24 mouse cellular contexts compared by ENCODE assay signal in the genomic region with DNA sequence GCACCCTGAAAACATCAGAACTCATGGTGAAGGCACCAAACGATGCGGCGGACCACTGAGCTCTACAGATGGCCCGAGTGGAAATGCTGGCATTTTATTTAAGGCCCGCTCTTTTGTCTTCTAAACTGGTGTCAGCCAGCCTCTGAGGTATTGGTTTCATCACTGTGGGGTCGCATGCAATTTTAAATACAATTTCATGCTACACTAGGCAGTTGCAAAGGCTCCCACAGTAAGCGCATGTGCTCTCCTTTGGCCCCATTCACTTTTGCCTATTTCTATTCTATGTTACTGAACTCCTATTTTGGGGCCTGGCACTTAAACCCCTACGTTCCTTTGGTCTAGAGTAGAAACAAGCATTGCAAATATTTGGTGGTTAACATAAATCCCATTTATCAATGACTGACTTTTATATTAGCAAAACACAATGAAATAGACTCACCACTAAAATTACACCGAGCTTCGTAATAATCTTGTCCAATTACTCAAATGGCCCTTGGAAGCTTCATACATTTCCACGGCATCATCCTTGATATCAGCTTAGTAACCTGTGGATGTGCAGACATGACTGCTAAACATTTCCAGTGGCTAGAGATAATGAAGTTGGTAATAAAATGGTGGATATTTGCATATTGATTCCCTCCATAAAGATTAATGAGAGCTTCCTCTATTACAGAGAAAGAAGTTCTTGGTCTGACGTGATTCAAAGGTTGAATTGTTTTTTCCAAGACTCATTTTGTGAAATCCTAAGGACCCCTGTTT.
DNase-seq lines count a peak whose midpoint lies in the region; ATAC-seq lines count a peak whose summit lies in the region.
"Had no signal": no experiment of that assay in that cellular context is flagged by ENCODE, and none has a peak within 500 bp of the region (broad histone marks: within the 10 kb centered on the region; RNA-seq: fewer than 3 reads in every experiment).

No protein-coding gene starts in this region.

- no peak overlapping the region for H3K9ac ChIP-seq in hindbrain, embryonic 14.5 days
- no peak overlapping the region for H3K9ac ChIP-seq in midbrain, embryonic 14.5 days (replicated peaks; ENCODE audit: low read length)
- H3K9ac ChIP-seq in midbrain, embryonic 11.5 days (ENCODE audit: low read length) = no peak overlapping the region
- H3K9ac ChIP-seq in neural tube, embryonic 13.5 days = no peak overlapping the region
- H3K9ac ChIP-seq in neural tube, embryonic 14.5 days (replicated peaks; ENCODE audit: low read depth, low read length) = no peak overlapping the region
- H3K9ac ChIP-seq: embryonic facial prominence, embryonic 13.5 days; embryonic facial prominence, embryonic 15.5 days; forebrain, embryonic 12.5 days had no signal

- no peak overlapping the region for H3K4me2 ChIP-seq in hindbrain, embryonic 14.5 days (replicated peaks)
- no peak overlapping the region for H3K4me2 ChIP-seq in midbrain, embryonic 14.5 days (ENCODE audit: low read length)
- H3K4me2 ChIP-seq in midbrain, embryonic 11.5 days = no peak overlapping the region
- no peak overlapping the region for H3K4me2 ChIP-seq in neural tube, embryonic 13.5 days
- H3K4me2 ChIP-seq in neural tube, embryonic 14.5 days (ENCODE audit: low read depth, low read length) = no peak overlapping the region
- H3K4me2 ChIP-seq: embryonic facial prominence, embryonic 13.5 days; embryonic facial prominence, embryonic 15.5 days; forebrain, embryonic 12.5 days had no signal

- no peaks in the 10 kb centered on the region for H3K4me1 ChIP-seq in hindbrain, embryonic 14.5 days (replicated peaks; ENCODE audit: control insufficient read depth, insufficient read depth, low read length)
- H3K4me1 ChIP-seq in hindbrain, embryonic 10.5 days (replicated peaks) = 0 out of 2 replicates have a peak, but pooled peaks cover 5% of the 10 kb centered on the region
- no peaks in the 10 kb centered on the region for H3K4me1 ChIP-seq in midbrain, embryonic 14.5 days (ENCODE audit: control insufficient read depth, insufficient read depth, low read length)
- H3K4me1 ChIP-seq in midbrain, embryonic 11.5 days (ENCODE audit: control insufficient read depth, insufficient read depth, low read length) = no peaks in the 10 kb centered on the region
- peaks cover 15% of the 10 kb centered on the region for H3K4me1 ChIP-seq in neural tube, embryonic 13.5 days (replicated peaks)
- no peaks in the 10 kb centered on the region for H3K4me1 ChIP-seq in neural tube, embryonic 14.5 days (ENCODE audit: control insufficient read depth, insufficient read depth, low read length)
- H3K4me1 ChIP-seq: forebrain, embryonic 12.5 days had no signal

- no peaks in the 10 kb centered on the region for H3K27me3 ChIP-seq in hindbrain, embryonic 14.5 days (ENCODE audit: control insufficient read depth, insufficient read depth, low read length)
- no peaks in the 10 kb centered on the region for H3K27me3 ChIP-seq in hindbrain, embryonic 10.5 days (ENCODE audit: insufficient read depth, poor library complexity, severe bottlenecking)
- H3K27me3 ChIP-seq in midbrain, embryonic 14.5 days (ENCODE audit: control insufficient read depth, insufficient read depth, low read length) = no peaks in the 10 kb centered on the region
- no peaks in the 10 kb centered on the region for H3K27me3 ChIP-seq in midbrain, embryonic 11.5 days (ENCODE audit: control insufficient read depth, insufficient read depth, low read length)
- H3K27me3 ChIP-seq in neural tube, embryonic 13.5 days = no peaks in the 10 kb centered on the region
- no peaks in the 10 kb centered on the region for H3K27me3 ChIP-seq in neural tube, embryonic 14.5 days (ENCODE audit: control insufficient read depth, insufficient read depth, low read length)
- H3K27me3 ChIP-seq: embryonic facial prominence, embryonic 13.5 days; embryonic facial prominence, embryonic 15.5 days; forebrain, embryonic 12.5 days had no signal

- H3K36me3 ChIP-seq in hindbrain, embryonic 14.5 days (replicated peaks; ENCODE audit: control insufficient read depth, insufficient read depth) = no peaks in the 10 kb centered on the region
- no peaks in the 10 kb centered on the region for H3K36me3 ChIP-seq in hindbrain, embryonic 10.5 days
- H3K36me3 ChIP-seq in midbrain, embryonic 14.5 days (ENCODE audit: control insufficient read depth, insufficient read depth, low read length) = no peaks in the 10 kb centered on the region
- H3K36me3 ChIP-seq in midbrain, embryonic 11.5 days (ENCODE audit: control insufficient read depth, insufficient read depth, low read length) = no peaks in the 10 kb centered on the region; the same call in 1 of the 2 replicates
- no peaks in the 10 kb centered on the region for H3K36me3 ChIP-seq in neural tube, embryonic 13.5 days
- no peaks in the 10 kb centered on the region for H3K36me3 ChIP-seq in neural tube, embryonic 14.5 days (ENCODE audit: control insufficient read depth, insufficient read depth, low read length)
- H3K36me3 ChIP-seq: embryonic facial prominence, embryonic 13.5 days; embryonic facial prominence, embryonic 15.5 days; forebrain, embryonic 10.5 days; forebrain, embryonic 12.5 days had no signal

- WGBS in hindbrain, embryonic 14.5 days = 56% methylated on average over 12 of the region's 12 CpGs
- whole genome bisulfite sequencing in hindbrain, embryonic 10.5 days = 85% methylated on average over 12 of the region's 12 CpGs
- 76% methylated on average over 12 of the region's 12 CpGs for WGBS in midbrain, embryonic 14.5 days
- WGBS in midbrain, embryonic 11.5 days = 84% methylated on average over 12 of the region's 12 CpGs
- WGBS in neural tube, embryonic 13.5 days = 43% methylated on average over 12 of the region's 12 CpGs
- 43% methylated on average over 12 of the region's 12 CpGs for whole genome bisulfite sequencing in neural tube, embryonic 14.5 days

- no peak overlapping the region for H3K4me3 ChIP-seq in hindbrain, embryonic 14.5 days (replicated peaks; ENCODE audit: low read length)
- no peak overlapping the region for H3K4me3 ChIP-seq in hindbrain, embryonic 10.5 days
- no peak overlapping the region for H3K4me3 ChIP-seq in midbrain, embryonic 14.5 days (replicated peaks; ENCODE audit: low read depth, low read length)
- H3K4me3 ChIP-seq in midbrain, embryonic 11.5 days (ENCODE audit: low read depth, low read length) = no peak overlapping the region
- H3K4me3 ChIP-seq in neural tube, embryonic 13.5 days = no peak overlapping the region
- no peak overlapping the region for H3K4me3 ChIP-seq in neural tube, embryonic 14.5 days (ENCODE audit: low read depth, low read length)
- H3K4me3 ChIP-seq: embryonic facial prominence, embryonic 13.5 days; embryonic facial prominence, embryonic 15.5 days; erythroblast, embryonic 14.5 days; forebrain, embryonic 10.5 days; forebrain, embryonic 12.5 days had no signal

- no peaks in the 10 kb centered on the region for H3K9me3 ChIP-seq in hindbrain, embryonic 14.5 days (ENCODE audit: control insufficient read depth, low read length)
- H3K9me3 ChIP-seq in hindbrain, embryonic 10.5 days = no peaks in the 10 kb centered on the region; the same call in 1 of the 2 replicates
- no peaks in the 10 kb centered on the region for H3K9me3 ChIP-seq in midbrain, embryonic 14.5 days (ENCODE audit: control insufficient read depth, low read length)
- no peaks in the 10 kb centered on the region for H3K9me3 ChIP-seq in midbrain, embryonic 11.5 days (ENCODE audit: control insufficient read depth, low read length)
- no peaks in the 10 kb centered on the region for H3K9me3 ChIP-seq in neural tube, embryonic 13.5 days
- H3K9me3 ChIP-seq in neural tube, embryonic 14.5 days (ENCODE audit: control insufficient read depth, low read length) = no peaks in the 10 kb centered on the region
- H3K9me3 ChIP-seq: embryonic facial prominence, embryonic 15.5 days had no signal

- peak overlapping the region; percentile 43; the same call in 1 of the 2 replicates for H3K27ac ChIP-seq in hindbrain, embryonic 14.5 days
- H3K27ac ChIP-seq in hindbrain, embryonic 10.5 days = no peak overlapping the region
- 0 out of 2 replicates have a peak overlapping the region, but pooled peaks have one; percentile 26 for H3K27ac ChIP-seq in midbrain, embryonic 14.5 days (replicated peaks; ENCODE audit: low read depth, low read length)
- H3K27ac ChIP-seq in midbrain, embryonic 11.5 days (ENCODE audit: low read depth, low read length) = no peak overlapping the region
- peak overlapping the region; percentile 85 for H3K27ac ChIP-seq in neural tube, embryonic 13.5 days (replicated peaks)
- peak overlapping the region; percentile 49 for H3K27ac ChIP-seq in neural tube, embryonic 14.5 days (ENCODE audit: low read depth, low read length)
- H3K27ac ChIP-seq: embryonic facial prominence, embryonic 13.5 days; embryonic facial prominence, embryonic 15.5 days; forebrain, embryonic 10.5 days; forebrain, embryonic 12.5 days had no signal

- ATAC-seq in hindbrain, embryonic 14.5 days (ENCODE audit: low FRiP score) = no peak
- no peak for ATAC-seq in midbrain, embryonic 14.5 days (ENCODE audit: low FRiP score, low TSS enrichment)
- no peak for ATAC-seq in midbrain, embryonic 11.5 days (ENCODE audit: low FRiP score)
- peak; percentile 82; the same call in 1 of the 2 replicates for ATAC-seq in neural tube, embryonic 13.5 days (ENCODE audit: low read depth)
- peak; percentile 71 for ATAC-seq in neural tube, embryonic 14.5 days (ENCODE audit: low read depth)
- ATAC-seq: forebrain, embryonic 14.5 days had no signal

- no peak for DNase-seq in hindbrain, embryonic 14.5 days (ENCODE audit: low spot score)
- no peak for DNase-seq in hindbrain, embryonic 10.5 days (ENCODE audit: low spot score)
- DNase-seq in midbrain, embryonic 14.5 days = no peak
- DNase-seq in midbrain, embryonic 11.5 days (ENCODE audit: low spot score, missing footprints) = no peak
- DNase-seq in frontal cortex, postnatal 14 days (ENCODE audit: low spot score in 2 of 2) = no peak
- no peak for DNase-seq in kidney, postnatal 4 days
- DNase-seq: adrenal gland, adult 2 months; adrenal gland, postnatal 10 days; adrenal gland, postnatal 25 days; cerebellum, adult 11 months; cerebellum, adult 18-20 months; cerebellum, adult 8-10 months; cerebellum, adult 9-11 months; cerebellum, postnatal 14 days; cerebellum, postnatal 36 days; embryo, embryonic 11 days had no signal

Comparison
In these comparisons a context has a peak if more than half of its experiments do, and no peak if none do; other contexts are left out.
1. H3K27ac ChIP-seq: peak in hindbrain, embryonic 14.5 days (single experiment), midbrain, embryonic 14.5 days (single experiment), neural tube, embryonic 13.5 days (single experiment) and neural tube, embryonic 14.5 days (single experiment); none in hindbrain, embryonic 10.5 days (single experiment) and midbrain, embryonic 11.5 days (single experiment).
2. ATAC-seq: peak in neural tube, embryonic 13.5 days (single experiment) and neural tube, embryonic 14.5 days (single experiment); none in hindbrain, embryonic 14.5 days (single experiment), midbrain, embryonic 14.5 days (single experiment) and midbrain, embryonic 11.5 days (single experiment).